In the genomic region with DNA sequence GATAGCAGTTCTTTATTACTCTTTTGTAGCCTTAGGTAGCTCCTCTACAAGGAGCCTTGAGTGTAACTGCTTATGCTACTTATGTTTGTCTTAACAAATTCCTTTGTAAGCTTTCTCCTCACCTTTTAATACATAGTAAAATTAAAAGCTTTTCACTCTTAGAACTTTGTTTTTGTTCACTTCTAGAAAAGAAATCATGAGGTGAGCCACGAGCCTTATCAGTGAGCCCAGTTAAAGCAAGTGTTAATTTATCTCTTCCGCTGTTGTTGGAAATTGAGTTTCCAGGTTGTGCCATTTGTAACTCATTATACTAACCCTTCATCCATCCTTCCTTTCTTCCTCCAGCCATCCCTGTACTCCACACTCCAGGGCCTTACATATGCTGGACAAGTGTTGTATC, we compare ENCODE assay signal across 35 mouse cellular contexts. TPM values are rescaled to one million over a fixed set of nuclear protein-coding genes. Genes with fewer than 3 reads are reported as not detected.
"Had no signal": no experiment of that assay in that cellular context is flagged by ENCODE, and none has a peak within 500 bp of the region (broad histone marks: within the 10 kb centered on the region; RNA-seq: fewer than 3 reads in every experiment).

No protein-coding gene starts in this region.

- H3K27ac ChIP-seq: left cerebral cortex, adult 2 months; limb, embryonic 10.5 days; limb, embryonic 12.5 days; limb, embryonic 13.5 days; limb, embryonic 15.5 days; liver, embryonic 12.5 days; liver, embryonic 13.5 days; liver, embryonic 14.5 days; liver, embryonic 15.5 days; lung, embryonic 15.5 days; macrophage; midbrain, embryonic 10.5 days; midbrain, embryonic 12.5 days; midbrain, embryonic 13.5 days; neural tube, embryonic 12.5 days had no signal

- H3K4me3 ChIP-seq: left cerebral cortex, adult 2 months; limb, embryonic 10.5 days; limb, embryonic 12.5 days; limb, embryonic 13.5 days; limb, embryonic 15.5 days; liver, embryonic 12.5 days; liver, embryonic 13.5 days; liver, embryonic 15.5 days; lung, embryonic 15.5 days; megakaryocyte, embryonic 14.5 days; midbrain, embryonic 10.5 days; midbrain, embryonic 12.5 days; midbrain, embryonic 13.5 days; myocyte; neural tube, embryonic 12.5 days had no signal

- H3K36me3 ChIP-seq: limb, embryonic 15.5 days; liver, embryonic 12.5 days; liver, embryonic 13.5 days; liver, embryonic 15.5 days; lung, embryonic 15.5 days; midbrain, embryonic 10.5 days; midbrain, embryonic 12.5 days; midbrain, embryonic 13.5 days; neural tube, embryonic 12.5 days had no signal

- H3K9me3 ChIP-seq: limb, embryonic 10.5 days; limb, embryonic 12.5 days; limb, embryonic 13.5 days; limb, embryonic 15.5 days; liver, embryonic 12.5 days; liver, embryonic 13.5 days; liver, embryonic 15.5 days; lung, embryonic 15.5 days; megakaryocyte, embryonic 14.5 days; midbrain, embryonic 10.5 days; midbrain, embryonic 12.5 days; midbrain, embryonic 13.5 days; neural tube, embryonic 12.5 days had no signal

- H3K9ac ChIP-seq: limb, embryonic 12.5 days; limb, embryonic 13.5 days; limb, embryonic 15.5 days; liver, embryonic 12.5 days; liver, embryonic 13.5 days; liver, embryonic 14.5 days; liver, embryonic 15.5 days; liver, postnatal 0 days; lung, embryonic 14.5 days; lung, embryonic 15.5 days; midbrain, embryonic 12.5 days; midbrain, embryonic 13.5 days; neural tube, embryonic 12.5 days had no signal

- H3K27me3 ChIP-seq: limb, embryonic 12.5 days; limb, embryonic 13.5 days; limb, embryonic 15.5 days; liver, embryonic 12.5 days; liver, embryonic 13.5 days; liver, embryonic 15.5 days; lung, embryonic 15.5 days; megakaryocyte, embryonic 14.5 days; midbrain, embryonic 12.5 days; midbrain, embryonic 13.5 days; neural tube, embryonic 12.5 days had no signal

- ATAC-seq: liver, embryonic 12.5 days; liver, postnatal 0 days; lung, postnatal 0 days; midbrain, embryonic 13.5 days; midbrain, embryonic 16.5 days had no signal

- DNase-seq: left cerebral cortex, postnatal 4 days; liver; liver, embryonic 13.5 days; liver, postnatal 0 days; lung, adult 18-20 months; lung, adult 2 months; lung, embryonic 14.5 days; lung, postnatal 10 days; lung, postnatal 14 days; lung, postnatal 36 days; lung, postnatal 4 days; midbrain, embryonic 14.5 days had no signal

- H3K4me2 ChIP-seq: limb, embryonic 12.5 days; limb, embryonic 13.5 days; limb, embryonic 15.5 days; liver, embryonic 11.5 days; liver, embryonic 12.5 days; liver, embryonic 13.5 days; liver, embryonic 15.5 days; lung, embryonic 14.5 days; lung, embryonic 15.5 days; midbrain, embryonic 12.5 days; midbrain, embryonic 13.5 days; neural tube, embryonic 12.5 days had no signal

- H3K4me1 ChIP-seq: limb, embryonic 10.5 days; limb, embryonic 12.5 days; limb, embryonic 13.5 days; limb, embryonic 15.5 days; lung, embryonic 15.5 days; neural tube, embryonic 12.5 days had no signal

RNA-seq across cellular contexts. Expression of a gene that starts 37.3 kb away (rescaled TPM):
- total RNA-seq: megakaryocyte progenitor cell, adult 5-6 weeks; megakaryocyte, adult 5-6 weeks; megakaryocyte-erythroid progenitor cell, adult 5-6 weeks; monocyte, adult 5-6 weeks had no signal
- polyA plus RNA-seq: macrophage had no signal
